Mouse (Mus musculus): Measurements from ENCODE around the gene Qtrt2. TPM values are rescaled to one million over a fixed set of nuclear protein-coding genes. Genes with fewer than 3 reads are reported as not detected.

Gene Qtrt2
- polyA plus RNA-seq, 1 experiment from 2014 or later: 19.4 TPM

GRCm38 (mm10) chr16:43922630-43923029 is 4.0 kb downstream of the Qtrt2 start:
- Histone ChIP-seq H3K27me3 (no peaks in the 10 kb centered on the region), H3K36me3 (no peaks in the 10 kb centered on the region), H3K4me2 (no peak overlapping the region), H3K9me3 (no peaks in the 10 kb centered on the region), H3K9ac (no peak overlapping the region), H3K4me1 (replicated peaks) (peaks cover 11% of the 10 kb centered on the region), H3K4me3 (no peak overlapping the region), H3K27ac (replicated peaks) (no peak overlapping the region)
- 68% methylated on average over 3 of the region's 3 CpGs for WGBS
- ATAC-seq (ENCODE audit: low read depth): no peak

GRCm38 (mm10) chr16:43922024-43922423 is 4.6 kb downstream of the Qtrt2 start:
- H3K36me3 ChIP-seq: no peaks in the 10 kb centered on the region
- 72% methylated on average over 2 of the region's 2 CpGs for WGBS
- no peak overlapping the region for H3K27ac ChIP-seq (replicated peaks)
- no peaks in the 10 kb centered on the region for H3K27me3 ChIP-seq
- no peaks in the 10 kb centered on the region for H3K9me3 ChIP-seq
- no peak overlapping the region for H3K4me3 ChIP-seq
- H3K9ac ChIP-seq: no peak overlapping the region
- H3K4me1 ChIP-seq (replicated peaks): peaks cover 11% of the 10 kb centered on the region
- ATAC-seq (ENCODE audit: low read depth): no peak
- H3K4me2 ChIP-seq: no peak overlapping the region

- H3K27me3 ChIP-seq: no peaks in the 10 kb centered on the region
- no peak overlapping the region for H3K4me2 ChIP-seq
- WGBS: 89% methylated on average over 3 of the region's 3 CpGs
- no peaks in the 10 kb centered on the region for H3K9me3 ChIP-seq
- H3K4me1 ChIP-seq (replicated peaks): no peaks in the 10 kb centered on the region
- H3K27ac ChIP-seq (replicated peaks): no peak overlapping the region
- 0 out of 2 replicates have a peak, but pooled peaks cover 4% of the 10 kb centered on the region for H3K36me3 ChIP-seq
- no peak overlapping the region for H3K4me3 ChIP-seq
- ATAC-seq (ENCODE audit: low read depth): no peak
- no peak overlapping the region for H3K9ac ChIP-seq
Observed at GRCm38 (mm10) chr16:43918867-43919266, 7.7 kb downstream of the Qtrt2 start.

- Histone ChIP-seq H3K9me3 (no peaks in the 10 kb centered on the region), H3K9ac (no peak overlapping the region), H3K27ac (replicated peaks) (no peak overlapping the region), H3K27me3 (no peaks in the 10 kb centered on the region), H3K4me2 (no peak overlapping the region), H3K4me1 (replicated peaks) (no peaks in the 10 kb centered on the region), H3K4me3 (no peak overlapping the region), H3K36me3 (peaks cover 13% of the 10 kb centered on the region)
- ATAC-seq (ENCODE audit: low read depth): no peak
- WGBS: 89% methylated on average over 2 of the region's 2 CpGs
Observed at GRCm38 (mm10) chr16:43908881-43909280, 17.7 kb downstream of the Qtrt2 start.

GRCm38 (mm10) chr16:43900571-43900970 is 26.0 kb downstream of the Qtrt2 start:
- no peak overlapping the region for H3K9ac ChIP-seq
- no peak overlapping the region for H3K27ac ChIP-seq (replicated peaks)
- no peak overlapping the region for H3K4me2 ChIP-seq
- no peaks in the 10 kb centered on the region for H3K9me3 ChIP-seq
- H3K36me3 ChIP-seq: no peaks in the 10 kb centered on the region
- H3K27me3 ChIP-seq: no peaks in the 10 kb centered on the region
- H3K4me3 ChIP-seq: no peak overlapping the region
- ATAC-seq (ENCODE audit: low read depth): no peak
- no peaks in the 10 kb centered on the region for H3K4me1 ChIP-seq (replicated peaks)

GRCm38 (mm10) chr16:43900138-43900537 is 26.5 kb downstream of the Qtrt2 start:
- Histone ChIP-seq H3K9ac (no peak overlapping the region), H3K4me3 (no peak overlapping the region), H3K27ac (replicated peaks) (no peak overlapping the region), H3K9me3 (no peaks in the 10 kb centered on the region), H3K27me3 (no peaks in the 10 kb centered on the region), H3K36me3 (no peaks in the 10 kb centered on the region), H3K4me1 (replicated peaks) (no peaks in the 10 kb centered on the region), H3K4me2 (no peak overlapping the region)
- WGBS: 91% methylated on average over 4 of the region's 4 CpGs
- ATAC-seq (ENCODE audit: low read depth): no peak

GRCm38 (mm10) chr16:43894501-43894900 is 32.1 kb downstream of the Qtrt2 start:
- 93% methylated on average over 8 of the region's 8 CpGs for WGBS
- Histone ChIP-seq H3K4me1 (replicated peaks) (peaks cover 9% of the 10 kb centered on the region), H3K4me2 (no peak overlapping the region), H3K36me3 (no peaks in the 10 kb centered on the region), H3K9ac (no peak overlapping the region), H3K4me3 (no peak overlapping the region), H3K27ac (replicated peaks) (no peak overlapping the region), H3K27me3 (no peaks in the 10 kb centered on the region), H3K9me3 (no peaks in the 10 kb centered on the region)
- no peak for ATAC-seq (ENCODE audit: low read depth)

GRCm38 (mm10) chr16:43890747-43891336 is 35.8 kb downstream of the Qtrt2 start:
- Histone ChIP-seq H3K27me3 (no peaks in the 10 kb centered on the region), H3K4me1 (replicated peaks) (peaks cover 24% of the 10 kb centered on the region), H3K4me2 (peak overlapping the region; percentile 70), H3K27ac (replicated peaks) (no peak overlapping the region), H3K4me3 (peak overlapping the region; percentile 74; the same call in 1 of the 2 replicates), H3K9me3 (no peaks in the 10 kb centered on the region), H3K9ac (peak overlapping the region; percentile 83; the same call in 1 of the 2 replicates), H3K36me3 (no peaks in the 10 kb centered on the region)
- 91% methylated on average over 4 of the region's 4 CpGs for WGBS
- ATAC-seq (ENCODE audit: low read depth): no peak

- Histone ChIP-seq H3K4me1 (replicated peaks) (peaks cover 24% of the 10 kb centered on the region), H3K9me3 (no peaks in the 10 kb centered on the region), H3K9ac (peak overlapping the region; percentile 83), H3K27ac (replicated peaks) (peak overlapping the region; percentile 84), H3K4me2 (peak overlapping the region; percentile 70), H3K27me3 (no peaks in the 10 kb centered on the region), H3K36me3 (no peaks in the 10 kb centered on the region), H3K4me3 (peak overlapping the region; percentile 74)
- WGBS: 2% methylated on average over 9 of the region's 9 CpGs
- peak; percentile 98 for ATAC-seq (ENCODE audit: low read depth)
Observed at GRCm38 (mm10) chr16:43890005-43890336, 36.6 kb downstream of the Qtrt2 start.

GRCm38 (mm10) chr16:43889208-43890004 is 37.2 kb downstream of the Qtrt2 start, which contains the start of gene Ccdc191:
TSS of gene Ccdc191 (plus strand) at chr16:43889800.
- no peaks in the 10 kb centered on the region for H3K9me3 ChIP-seq

GRCm38 (mm10) chr16:43882329-43882728 is 44.3 kb downstream of the Qtrt2 start:
- Histone ChIP-seq H3K9me3 (no peaks in the 10 kb centered on the region), H3K4me2 (no peak overlapping the region), H3K36me3 (peaks cover 22% of the 10 kb centered on the region), H3K27ac (replicated peaks) (no peak overlapping the region), H3K27me3 (no peaks in the 10 kb centered on the region), H3K9ac (no peak overlapping the region), H3K4me1 (replicated peaks) (no peaks in the 10 kb centered on the region), H3K4me3 (no peak overlapping the region)
- 97% methylated on average over 2 of the region's 2 CpGs for WGBS
- no peak for ATAC-seq (ENCODE audit: low read depth)

More at GRCm38 (mm10) chr16:43889208-43890004, 37.2 kb downstream of the Qtrt2 start, which contains the start of gene Ccdc191:
- WGBS: under 1% methylated on average over 33 of the region's 33 CpGs
- Histone ChIP-seq H3K36me3 (no peaks in the 10 kb centered on the region), H3K4me1 (replicated peaks) (peaks cover 24% of the 10 kb centered on the region), H3K27ac (replicated peaks) (peak within 1 kb of the TSS; percentile 84), H3K9ac (peak within 1 kb of the TSS; percentile 83), H3K4me3 (peak within 1 kb of the TSS; percentile 74), H3K27me3 (no peaks in the 10 kb centered on the region), H3K4me2 (peak within 1 kb of the TSS; percentile 93)
- ATAC-seq (ENCODE audit: low read depth): peak; percentile 100

- Histone ChIP-seq H3K27me3 (no peaks in the 10 kb centered on the region), H3K4me3 (no peak overlapping the region), H3K4me2 (no peak overlapping the region), H3K9me3 (no peaks in the 10 kb centered on the region), H3K9ac (no peak overlapping the region), H3K36me3 (peaks cover 22% of the 10 kb centered on the region), H3K27ac (replicated peaks) (no peak overlapping the region), H3K4me1 (replicated peaks) (no peaks in the 10 kb centered on the region)
- WGBS: 70% methylated on average over 3 of the region's 3 CpGs
- ATAC-seq (ENCODE audit: low read depth): no peak
Observed at GRCm38 (mm10) chr16:43881636-43882035, 45.0 kb downstream of the Qtrt2 start.

All from neural tube, embryonic 13.5 days (tissue).